Mouse (Mus musculus) testis, adult 2 months (tissue): ENCODE measurements at regions not wholly inside any gene's neighbourhood (a gene's known extent, or its start where the extent isn't known, plus 50 kb on each side); places are given as distances from the start of the nearest gene placed in this dataset.

ENCODE experiments used
- H3K27ac ChIP-seq: fragments of 200-500 bp; 2 replicates; pipeline ENCODE4 v1.5.1; 2012; ENCODE audit warnings: low read depth, low read length; ENCODE audit not compliant: control insufficient read depth, insufficient read depth
- H3K27me3 ChIP-seq: fragments of 200-500 bp; 2 replicates; pipeline ENCODE4 v1.6.1; 2012; ENCODE audit warnings: mild to moderate bottlenecking, low read length, moderate library complexity; ENCODE audit not compliant: control insufficient read depth, insufficient read depth
- H3K36me3 ChIP-seq: fragments of 200-500 bp; 2 replicates; pipeline ENCODE4 v1.6.1; 2012; ENCODE audit warnings: mild to moderate bottlenecking, low read length; ENCODE audit not compliant: control insufficient read depth, insufficient read depth
- H3K4me1 ChIP-seq: fragments of 200-500 bp; 2 replicates; pipeline ENCODE4 v1.6.1; 2012; ENCODE audit warnings: low read length; ENCODE audit not compliant: control insufficient read depth, insufficient read depth
- H3K4me3 ChIP-seq: fragments of 200-500 bp; 2 replicates; pipeline ENCODE4 v1.5.1; 2012; ENCODE audit warnings: low read depth, mild to moderate bottlenecking, low read length, moderate library complexity, mixed read lengths; ENCODE audit not compliant: control insufficient read depth
- CTCF ChIP-seq: fragments of 200-500 bp; IDR thresholded peaks from 2 replicates; pipeline ENCODE4 v1.5.1; 2012; ENCODE audit warnings: low read depth, mild to moderate bottlenecking, inconsistent platforms, low read length, moderate library complexity; ENCODE audit not compliant: control insufficient read depth, insufficient read depth, insufficient replicate concordance
- POLR2A ChIP-seq: fragments of 200-500 bp; IDR thresholded peaks from 2 replicates; pipeline ENCODE4 v1.6.1; 2012; ENCODE audit warnings: low read depth, mild to moderate bottlenecking, inconsistent platforms, low read length, moderate library complexity; ENCODE audit not compliant: control insufficient read depth

DNA sequence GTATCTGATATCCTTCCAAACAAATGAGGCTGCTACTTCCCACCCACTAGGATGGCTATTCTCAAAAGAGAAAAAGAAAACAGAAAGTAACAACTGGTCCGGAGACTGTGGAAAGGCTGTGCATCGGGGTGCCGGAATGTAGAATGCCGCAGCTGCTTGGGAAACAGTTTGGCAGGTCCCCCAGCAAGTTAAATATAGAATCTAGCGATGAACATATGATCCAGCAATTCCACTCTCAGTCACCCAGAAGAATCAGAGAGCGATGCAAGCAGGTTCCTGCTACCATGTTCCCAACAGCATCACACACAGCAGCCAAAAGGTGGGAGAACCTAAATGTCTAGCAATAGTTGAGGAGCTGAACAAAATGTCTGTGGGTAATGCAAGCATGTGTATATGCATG lies 528.3 kb upstream of the Gm19410 start:
- no peak for TF ChIP-seq POLR2A
- no peak for TF ChIP-seq CTCF
- H3K4me1 ChIP-seq = no peaks in the 10 kb centered on the region
- no peak overlapping the region for H3K27ac ChIP-seq
- no peaks in the 10 kb centered on the region for H3K27me3 ChIP-seq
- H3K36me3 ChIP-seq = no peaks in the 10 kb centered on the region
- no peak overlapping the region for H3K4me3 ChIP-seq

DNA sequence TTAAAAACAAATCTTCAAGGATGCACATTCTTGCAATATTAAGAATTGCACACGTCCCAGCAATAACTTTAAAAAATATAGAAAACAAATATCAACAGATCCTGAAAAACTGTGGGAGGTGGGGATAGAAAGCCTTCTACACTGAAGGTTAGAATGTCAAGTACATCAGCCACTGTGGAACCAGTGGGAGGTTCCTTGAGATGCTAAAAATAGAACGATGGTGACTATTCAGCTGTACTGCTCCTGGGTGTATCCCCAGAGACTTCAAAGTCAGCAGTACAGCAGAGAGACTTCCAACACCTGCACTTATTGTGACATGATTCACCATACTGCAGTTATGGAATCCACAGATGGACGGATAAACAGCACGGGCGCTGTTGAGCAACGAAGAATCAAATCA lies 524.7 kb upstream of the Gm19410 start:
- no peak for TF ChIP-seq POLR2A
- TF ChIP-seq CTCF = no peak
- Histone ChIP-seq H3K4me3 (no peak overlapping the region), H3K36me3 (no peaks in the 10 kb centered on the region)

DNA sequence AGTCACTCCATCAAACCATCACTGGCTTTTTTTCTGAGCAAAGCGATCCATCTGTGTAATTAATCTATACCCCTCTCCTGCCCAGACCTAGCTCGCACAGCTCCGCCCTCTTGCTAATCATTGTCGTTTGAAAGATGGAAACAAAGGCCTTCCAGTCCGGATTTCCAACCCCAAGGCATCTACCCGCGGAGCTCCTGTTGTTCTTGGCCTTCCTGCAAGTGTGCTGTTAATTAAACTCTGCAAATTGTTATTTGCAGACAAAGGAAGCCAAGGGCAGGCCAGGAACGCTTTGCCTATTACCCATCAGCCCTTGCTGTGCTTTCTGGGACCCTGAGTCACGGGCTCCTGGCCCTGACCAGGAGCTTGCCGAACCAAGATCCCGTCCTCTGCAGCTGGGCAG lies 522.0 kb upstream of the Gm19410 start:
- H3K4me1 ChIP-seq = peaks cover 6% of the 10 kb centered on the region
- no peak overlapping the region for H3K4me3 ChIP-seq
- no peaks in the 10 kb centered on the region for H3K27me3 ChIP-seq
- H3K36me3 ChIP-seq = no peaks in the 10 kb centered on the region
- no peak overlapping the region for H3K27ac ChIP-seq
- TF ChIP-seq CTCF = no peak
- no peak for TF ChIP-seq POLR2A

More for the DNA sequence above, 524.7 kb upstream of the Gm19410 start:
- Histone ChIP-seq H3K4me1 (peaks cover 6% of the 10 kb centered on the region), H3K27me3 (no peaks in the 10 kb centered on the region), H3K27ac (no peak overlapping the region)

DNA sequence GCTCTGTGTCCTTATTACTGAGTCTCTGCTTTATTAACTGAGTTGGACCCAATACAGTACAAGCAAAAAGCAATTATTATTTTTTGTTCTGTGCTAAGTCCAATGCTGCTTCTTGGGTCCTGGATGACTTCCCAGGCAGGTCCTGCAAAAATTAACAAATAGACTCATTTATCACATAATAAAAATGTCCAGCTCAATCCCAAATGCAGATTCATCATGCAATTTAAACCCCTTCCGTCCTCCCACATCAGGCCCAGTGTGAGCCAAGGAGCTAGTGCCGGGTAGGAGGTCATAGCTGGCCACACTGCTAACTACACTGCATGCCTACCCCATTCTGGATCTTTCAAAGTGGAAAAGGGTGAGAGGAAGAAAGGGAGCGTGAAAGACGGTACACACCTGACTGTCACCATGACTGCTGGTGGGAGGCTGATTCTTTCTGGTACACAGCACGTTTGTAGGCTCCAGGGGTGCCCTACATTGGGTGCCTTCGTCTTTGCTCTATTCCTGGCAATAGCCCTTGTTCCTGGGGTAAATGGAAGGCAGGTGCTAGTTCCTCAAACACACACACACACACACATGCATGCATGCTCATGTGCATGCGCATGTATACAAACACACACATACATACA lies 515.7 kb upstream of the Gm19410 start:
- TF ChIP-seq CTCF = no peak
- no peak for TF ChIP-seq POLR2A
- Histone ChIP-seq H3K27me3 (no peaks in the 10 kb centered on the region), H3K36me3 (no peaks in the 10 kb centered on the region), H3K27ac (no peak overlapping the region), H3K4me1 (no peaks in the 10 kb centered on the region; the same call in 1 of the 2 replicates), H3K4me3 (no peak overlapping the region)

DNA sequence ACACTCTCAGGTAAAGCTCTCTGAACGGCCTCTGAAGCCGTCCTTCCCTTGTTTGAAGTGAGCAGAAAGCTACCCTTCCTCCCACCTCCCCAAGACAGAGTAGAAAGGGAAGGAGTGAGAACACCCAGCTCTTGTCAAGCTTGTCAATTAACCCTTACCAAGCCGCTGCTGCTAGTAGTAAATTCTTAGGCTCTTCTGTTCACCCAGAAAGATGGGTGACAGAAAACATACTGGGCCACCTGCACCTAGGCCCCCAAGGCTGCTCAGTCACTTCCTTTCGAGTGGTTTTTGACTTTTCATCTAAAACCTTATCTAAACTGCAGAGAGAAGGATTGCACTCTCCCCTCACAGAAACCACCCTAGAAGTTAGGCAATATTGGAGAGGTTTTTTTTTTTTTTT lies 514.9 kb upstream of the Gm19410 start:
- Histone ChIP-seq H3K4me1 (no peaks in the 10 kb centered on the region), H3K27ac (no peak overlapping the region), H3K36me3 (no peaks in the 10 kb centered on the region), H3K4me3 (no peak overlapping the region), H3K27me3 (no peaks in the 10 kb centered on the region)
- TF ChIP-seq POLR2A (no peak), CTCF (no peak)

DNA sequence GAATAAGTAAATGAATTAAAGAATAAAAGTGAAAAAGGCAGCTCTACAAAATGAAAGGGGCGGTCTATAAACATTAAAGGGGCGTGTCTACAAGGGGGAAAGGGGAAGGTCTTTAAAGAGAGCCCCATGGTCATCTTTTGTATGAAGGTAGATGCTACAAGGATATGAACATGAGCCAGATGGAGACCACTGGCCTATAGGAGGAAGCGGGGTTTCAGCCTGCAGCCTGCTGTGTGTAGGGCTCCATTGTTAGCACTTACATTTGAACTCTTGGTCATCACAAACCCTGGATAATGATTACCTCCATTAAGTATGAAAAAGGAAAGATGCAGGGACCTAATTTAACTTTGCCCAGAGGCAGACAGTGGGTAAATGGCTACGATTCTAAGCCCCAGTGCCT lies 511.6 kb upstream of the Gm19410 start:
- no peak overlapping the region for H3K4me3 ChIP-seq
- H3K27me3 ChIP-seq = no peaks in the 10 kb centered on the region
- H3K4me1 ChIP-seq = no peaks in the 10 kb centered on the region; the same call in 1 of the 2 replicates
- no peak for TF ChIP-seq POLR2A
- TF ChIP-seq CTCF = no peak
- no peak overlapping the region for H3K27ac ChIP-seq
- no peaks in the 10 kb centered on the region for H3K36me3 ChIP-seq

DNA sequence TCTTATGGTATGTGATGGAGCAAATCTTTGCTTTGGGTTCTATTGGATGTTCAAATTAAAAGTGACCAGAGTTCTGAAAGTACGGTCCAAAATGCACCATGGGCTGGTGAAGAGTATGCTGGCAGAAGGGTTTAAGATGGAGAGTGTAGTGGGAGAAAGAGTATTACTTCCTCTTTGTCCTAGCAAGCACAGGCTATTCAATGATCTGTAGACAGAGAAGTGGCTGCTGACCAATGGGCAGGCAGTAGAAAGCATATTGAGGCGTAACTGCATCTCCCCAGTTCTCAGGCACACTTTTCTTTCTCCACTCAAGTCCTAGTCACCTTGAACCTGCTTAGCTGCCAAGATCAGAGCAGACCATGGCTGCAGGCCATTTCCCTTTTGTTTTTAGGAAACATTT lies 510.3 kb upstream of the Gm19410 start:
- no peak overlapping the region for H3K27ac ChIP-seq
- TF ChIP-seq CTCF = no peak
- TF ChIP-seq POLR2A = no peak
- H3K4me1 ChIP-seq = no peaks in the 10 kb centered on the region; the same call in 1 of the 2 replicates
- no peaks in the 10 kb centered on the region for H3K36me3 ChIP-seq
- no peak overlapping the region for H3K4me3 ChIP-seq
- no peaks in the 10 kb centered on the region for H3K27me3 ChIP-seq
